Mouse (Mus musculus): Measurements from ENCODE around the gene Mapk8ip1. TPM values are rescaled to one million over a fixed set of nuclear protein-coding genes. Genes with fewer than 3 reads are reported as not detected.

Mapk8ip1 gene
- polyA plus RNA-seq, 1 experiment from 2014 or later, result 49.3 TPM

- Histone ChIP-seq H3K27ac (ENCODE audit: low read depth, low read length) (no peak overlapping the region), H3K9ac (ENCODE audit: low read length) (no peak overlapping the region), H3K4me2 (ENCODE audit: low read length) (no peak overlapping the region), H3K27me3 (replicated peaks; ENCODE audit: control insufficient read depth, insufficient read depth, low read length) (no peaks in the 10 kb centered on the region), H3K9me3 (replicated peaks; ENCODE audit: control insufficient read depth, low read length) (no peaks in the 10 kb centered on the region), H3K36me3 (ENCODE audit: control insufficient read depth, insufficient read depth, low read length) (peaks cover 75% of the 10 kb centered on the region), H3K4me3 (ENCODE audit: low read depth, low read length) (no peak overlapping the region), H3K4me1 (ENCODE audit: control insufficient read depth, insufficient read depth, low read length) (no peaks in the 10 kb centered on the region)
- 78% methylated on average over 6 of the region's 6 CpGs for WGBS
- DNase-seq (ENCODE audit: low spot score) (no peak), ATAC-seq (no peak)
These were observed 51.3 kb downstream of the Mapk8ip1 start for GRCm38 (mm10) chr2:92349589-92350425.

GRCm38 (mm10) chr2:92347191-92347590 is 53.9 kb downstream of the Mapk8ip1 start:
- no peak for ATAC-seq
- Histone ChIP-seq H3K27me3 (replicated peaks; ENCODE audit: control insufficient read depth, insufficient read depth, low read length) (no peaks in the 10 kb centered on the region), H3K4me2 (ENCODE audit: low read length) (no peak overlapping the region), H3K27ac (ENCODE audit: low read depth, low read length) (no peak overlapping the region), H3K4me3 (ENCODE audit: low read depth, low read length) (no peak overlapping the region), H3K9ac (ENCODE audit: low read length) (no peak overlapping the region), H3K36me3 (ENCODE audit: control insufficient read depth, insufficient read depth, low read length) (peaks cover 73% of the 10 kb centered on the region), H3K4me1 (ENCODE audit: control insufficient read depth, insufficient read depth, low read length) (no peaks in the 10 kb centered on the region), H3K9me3 (replicated peaks; ENCODE audit: control insufficient read depth, low read length) (no peaks in the 10 kb centered on the region)
- DNase-seq (ENCODE audit: low spot score), result no peak
- 91% methylated on average over 2 of the region's 2 CpGs for WGBS

GRCm38 (mm10) chr2:92342418-92342817 is 58.6 kb downstream of the Mapk8ip1 start:
- H3K36me3 ChIP-seq (ENCODE audit: control insufficient read depth, insufficient read depth, low read length), result peaks cover 37% of the 10 kb centered on the region
- H3K9me3 ChIP-seq (replicated peaks; ENCODE audit: control insufficient read depth, low read length), result no peaks in the 10 kb centered on the region
- H3K4me2 ChIP-seq (ENCODE audit: low read length), result no peak overlapping the region
- H3K27me3 ChIP-seq (replicated peaks; ENCODE audit: control insufficient read depth, insufficient read depth, low read length), result no peaks in the 10 kb centered on the region
- no peak overlapping the region for H3K27ac ChIP-seq (ENCODE audit: low read depth, low read length)
- no peak overlapping the region for H3K9ac ChIP-seq (ENCODE audit: low read length)
- no peak overlapping the region for H3K4me3 ChIP-seq (ENCODE audit: low read depth, low read length)
- ATAC-seq (no peak), DNase-seq (ENCODE audit: low spot score) (no peak)
- H3K4me1 ChIP-seq (ENCODE audit: control insufficient read depth, insufficient read depth, low read length), result no peaks in the 10 kb centered on the region

Small RNA genes within 50 kb of the gene (microRNA-seq; reads per million reads assigned to microRNA genes)
- gene Mir7000, result 1.1 reads per million

Other genes with a start within 250 kb of the Mapk8ip1 start
- gene Pex16, start 26.6 kb downstream of the Mapk8ip1 start, polyA plus RNA-seq (2014; fragmentation: Nextera tagmentation; extraction: Ambion mirVana), result 37.1 and 37.9 TPM in 2 replicates
- gene Large2, start 26.4 kb downstream of the Mapk8ip1 start, polyA plus RNA-seq (2014; fragmentation: Nextera tagmentation; extraction: Ambion mirVana), result 0.99 and 1.5 TPM in 2 replicates
- gene 1700029I15Rik, start 18.7 kb downstream of the Mapk8ip1 start, polyA plus RNA-seq (2014; fragmentation: Nextera tagmentation; extraction: Ambion mirVana), result 3.2 and 3.7 TPM in 2 replicates
- 16.1 and 24.6 TPM in 2 replicates for gene Cry2, start 32.8 kb upstream of the Mapk8ip1 start, polyA plus RNA-seq (2014; fragmentation: Nextera tagmentation; extraction: Ambion mirVana)
- gene Slc35c1, start 59.3 kb upstream of the Mapk8ip1 start, polyA plus RNA-seq (2014; fragmentation: Nextera tagmentation; extraction: Ambion mirVana), result 8.7 and 11.3 TPM in 2 replicates
- 18.9 and 19.9 TPM in 2 replicates for gene Chst1, start 198.4 kb upstream of the Mapk8ip1 start, polyA plus RNA-seq (2014; fragmentation: Nextera tagmentation; extraction: Ambion mirVana)